Mouse (Mus musculus): ENCODE data around the gene Maml2. TPM values are rescaled to one million over a fixed set of nuclear protein-coding genes. Genes with fewer than 3 reads are reported as not detected.

Maml2 gene
- polyA plus RNA-seq, 1 experiment from 2014 or later, result 12.9 TPM

- Histone ChIP-seq H3K9ac (no peak overlapping the region), H3K4me1 (replicated peaks) (peaks cover 16% of the 10 kb centered on the region), H3K27ac (replicated peaks) (no peak overlapping the region), H3K4me2 (no peak overlapping the region), H3K9me3 (peaks cover 5% of the 10 kb centered on the region; the same call in 1 of the 2 replicates), H3K36me3 (0 out of 2 replicates have a peak, but pooled peaks cover 3% of the 10 kb centered on the region), H3K27me3 (no peaks in the 10 kb centered on the region), H3K4me3 (no peak overlapping the region)
- WGBS, result 81% methylated on average over 6 of the region's 6 CpGs
- no peak for ATAC-seq (ENCODE audit: low read depth)
Measured at GRCm38 (mm10) chr9:13433501-13434090, 135.8 kb downstream of the Maml2 start.

GRCm38 (mm10) chr9:13440911-13441310 lies 143.2 kb downstream of the Maml2 start:
- 64% methylated on average over 6 of the region's 6 CpGs for WGBS
- Histone ChIP-seq H3K9me3 (peaks cover 5% of the 10 kb centered on the region; the same call in 1 of the 2 replicates), H3K27me3 (no peaks in the 10 kb centered on the region), H3K27ac (replicated peaks) (no peak overlapping the region), H3K4me1 (replicated peaks) (no peaks in the 10 kb centered on the region), H3K9ac (no peak overlapping the region), H3K36me3 (0 out of 2 replicates have a peak, but pooled peaks cover 3% of the 10 kb centered on the region), H3K4me2 (no peak overlapping the region), H3K4me3 (no peak overlapping the region)
- no peak for ATAC-seq (ENCODE audit: low read depth)

GRCm38 (mm10) chr9:13442012-13442735 lies 144.4 kb downstream of the Maml2 start:
- Histone ChIP-seq H3K9me3 (peaks cover 4% of the 10 kb centered on the region; the same call in 1 of the 2 replicates), H3K9ac (no peak overlapping the region), H3K4me1 (replicated peaks) (no peaks in the 10 kb centered on the region), H3K4me2 (no peak overlapping the region), H3K27me3 (no peaks in the 10 kb centered on the region), H3K4me3 (no peak overlapping the region), H3K36me3 (0 out of 2 replicates have a peak, but pooled peaks cover 3% of the 10 kb centered on the region), H3K27ac (replicated peaks) (no peak overlapping the region)
- WGBS, result 84% methylated on average over 13 of the region's 13 CpGs
- ATAC-seq (ENCODE audit: low read depth), result no peak

GRCm38 (mm10) chr9:13443484-13444211 lies 145.9 kb downstream of the Maml2 start:
- no peaks in the 10 kb centered on the region for H3K36me3 ChIP-seq
- no peak overlapping the region for H3K27ac ChIP-seq (replicated peaks)
- no peaks in the 10 kb centered on the region for H3K9me3 ChIP-seq
- 18% methylated on average over 1 of the region's 1 CpGs for WGBS
- no peak for ATAC-seq (ENCODE audit: low read depth)
- H3K9ac ChIP-seq, result 0 out of 2 replicates have a peak overlapping the region, but pooled peaks have one; percentile 3
- no peaks in the 10 kb centered on the region for H3K27me3 ChIP-seq
- no peaks in the 10 kb centered on the region for H3K4me1 ChIP-seq (replicated peaks)
- H3K4me2 ChIP-seq, result no peak overlapping the region
- H3K4me3 ChIP-seq, result no peak overlapping the region

- no peak for ATAC-seq (ENCODE audit: low read depth)
- H3K9ac ChIP-seq, result no peak overlapping the region
- H3K4me3 ChIP-seq, result no peak overlapping the region
- 0 out of 2 replicates have a peak, but pooled peaks cover 11% of the 10 kb centered on the region for H3K4me1 ChIP-seq (replicated peaks)
- no peaks in the 10 kb centered on the region for H3K27me3 ChIP-seq
- H3K27ac ChIP-seq (replicated peaks), result no peak overlapping the region
- no peaks in the 10 kb centered on the region for H3K9me3 ChIP-seq
- no peaks in the 10 kb centered on the region for H3K36me3 ChIP-seq
- 96% methylated on average over 1 of the region's 1 CpGs for WGBS
- H3K4me2 ChIP-seq, result no peak overlapping the region
Measured at GRCm38 (mm10) chr9:13446236-13446635, 148.5 kb downstream of the Maml2 start.

GRCm38 (mm10) chr9:13446703-13447285 lies 149.0 kb downstream of the Maml2 start, which contains the start of gene Gm17571:
TSS of gene Gm17571 (minus strand) at chr9:13446753.
- Histone ChIP-seq H3K4me3 (no peak within 1 kb of the TSS), H3K9me3 (no peaks in the 10 kb centered on the region), H3K27me3 (no peaks in the 10 kb centered on the region), H3K27ac (replicated peaks) (no peak within 1 kb of the TSS), H3K36me3 (no peaks in the 10 kb centered on the region), H3K4me2 (no peak within 1 kb of the TSS), H3K9ac (no peak within 1 kb of the TSS), H3K4me1 (replicated peaks) (0 out of 2 replicates have a peak, but pooled peaks cover 11% of the 10 kb centered on the region)
- WGBS, result 82% methylated on average over 4 of the region's 4 CpGs
- no peak for ATAC-seq (ENCODE audit: low read depth)

GRCm38 (mm10) chr9:13448716-13449115 lies 151.0 kb downstream of the Maml2 start:
- Histone ChIP-seq H3K27me3 (no peaks in the 10 kb centered on the region), H3K9me3 (no peaks in the 10 kb centered on the region), H3K4me3 (no peak overlapping the region), H3K4me1 (replicated peaks) (peaks cover 11% of the 10 kb centered on the region; the same call in 1 of the 2 replicates), H3K4me2 (no peak overlapping the region), H3K36me3 (no peaks in the 10 kb centered on the region), H3K27ac (replicated peaks) (no peak overlapping the region), H3K9ac (no peak overlapping the region)
- 87% methylated on average over 3 of the region's 3 CpGs for WGBS
- no peak for ATAC-seq (ENCODE audit: low read depth)

GRCm38 (mm10) chr9:13454651-13455123 lies 156.9 kb downstream of the Maml2 start:
- peak; percentile 72 for ATAC-seq (ENCODE audit: low read depth)
- Histone ChIP-seq H3K36me3 (no peaks in the 10 kb centered on the region), H3K27me3 (no peaks in the 10 kb centered on the region), H3K4me1 (replicated peaks) (peaks cover 40% of the 10 kb centered on the region), H3K27ac (replicated peaks) (peak overlapping the region; percentile 61), H3K9ac (no peak overlapping the region), H3K9me3 (no peaks in the 10 kb centered on the region), H3K4me2 (0 out of 2 replicates have a peak overlapping the region, but pooled peaks have one; percentile 14), H3K4me3 (no peak overlapping the region)
- WGBS, result 18% methylated on average over 7 of the region's 7 CpGs

GRCm38 (mm10) chr9:13455231-13455630 lies 157.5 kb downstream of the Maml2 start:
- Histone ChIP-seq H3K27me3 (no peaks in the 10 kb centered on the region), H3K36me3 (no peaks in the 10 kb centered on the region), H3K9ac (no peak overlapping the region), H3K9me3 (no peaks in the 10 kb centered on the region), H3K4me1 (replicated peaks) (peaks cover 36% of the 10 kb centered on the region), H3K4me2 (no peak overlapping the region), H3K27ac (replicated peaks) (peak overlapping the region; percentile 61), H3K4me3 (no peak overlapping the region)
- 78% methylated on average over 1 of the region's 1 CpGs for WGBS
- ATAC-seq (ENCODE audit: low read depth), result no peak

- no peak for ATAC-seq (ENCODE audit: low read depth)
Measured at GRCm38 (mm10) chr9:13457774-13458173, 160.0 kb downstream of the Maml2 start.

GRCm38 (mm10) chr9:13459371-13459770 lies 161.6 kb downstream of the Maml2 start:
- no peak overlapping the region for H3K4me2 ChIP-seq
- no peak overlapping the region for H3K4me3 ChIP-seq
- no peak for ATAC-seq (ENCODE audit: low read depth)
- 46% methylated on average over 1 of the region's 1 CpGs for WGBS
- H3K36me3 ChIP-seq, result no peaks in the 10 kb centered on the region
- no peaks in the 10 kb centered on the region for H3K27me3 ChIP-seq
- H3K9me3 ChIP-seq, result no peaks in the 10 kb centered on the region
- H3K4me1 ChIP-seq (replicated peaks), result peaks cover 27% of the 10 kb centered on the region
- H3K27ac ChIP-seq (replicated peaks), result no peak overlapping the region
- H3K9ac ChIP-seq, result no peak overlapping the region

More at GRCm38 (mm10) chr9:13457774-13458173, 160.0 kb downstream of the Maml2 start:
- peaks cover 32% of the 10 kb centered on the region for H3K4me1 ChIP-seq (replicated peaks)
- 81% methylated on average over 6 of the region's 6 CpGs for WGBS
- no peak overlapping the region for H3K27ac ChIP-seq (replicated peaks)
- no peaks in the 10 kb centered on the region for H3K9me3 ChIP-seq
- H3K4me2 ChIP-seq, result no peak overlapping the region
- no peaks in the 10 kb centered on the region for H3K36me3 ChIP-seq
- H3K9ac ChIP-seq, result no peak overlapping the region
- no peak overlapping the region for H3K4me3 ChIP-seq
- H3K27me3 ChIP-seq, result no peaks in the 10 kb centered on the region

Measured in neural tube, embryonic 13.5 days (tissue).